Mouse (Mus musculus) cerebellum, adult 11-12 months (tissue): ENCODE data around the gene Lcorl.
"Not testable (repeated sequence)": the region's sequence is repeated elsewhere in the genome, so short reads cannot be mapped to it uniquely, and the experiment has no call there.

Experiments
- DNase-seq: peaks from one replicate; pipeline ENCODE4 v3.0.0; 2022

Lcorl gene

GRCm38 (mm10) chr5:45706811-45707210 lies 150.6 kb downstream of the Lcorl start:
- no peak for DNase-seq

GRCm38 (mm10) chr5:45691678-45692077 lies 165.7 kb downstream of the Lcorl start:
- DNase-seq, result no peak

DNA sequence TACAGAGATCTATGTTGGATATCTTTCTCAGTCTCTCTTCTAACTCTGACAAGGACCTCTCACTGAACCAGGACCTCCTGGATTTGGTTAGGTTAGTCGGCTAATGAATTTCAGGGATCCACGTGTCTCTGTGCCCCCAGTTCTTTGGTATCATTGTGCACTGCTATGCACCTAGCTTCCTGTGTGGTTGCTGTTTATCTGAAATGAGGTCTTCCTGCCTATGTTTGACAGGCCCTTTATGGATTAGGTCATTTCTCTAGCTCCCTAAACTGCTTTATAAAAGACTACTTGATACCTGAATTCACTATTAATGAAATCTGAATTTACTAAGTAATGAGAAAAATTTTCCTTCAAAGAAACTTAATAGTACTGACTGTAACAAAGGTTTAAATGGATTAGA lies 166.6 kb downstream of the Lcorl start:
- no peak for DNase-seq

- no peak for DNase-seq
Observed at GRCm38 (mm10) chr5:45689152-45689551, 168.3 kb downstream of the Lcorl start.

DNA sequence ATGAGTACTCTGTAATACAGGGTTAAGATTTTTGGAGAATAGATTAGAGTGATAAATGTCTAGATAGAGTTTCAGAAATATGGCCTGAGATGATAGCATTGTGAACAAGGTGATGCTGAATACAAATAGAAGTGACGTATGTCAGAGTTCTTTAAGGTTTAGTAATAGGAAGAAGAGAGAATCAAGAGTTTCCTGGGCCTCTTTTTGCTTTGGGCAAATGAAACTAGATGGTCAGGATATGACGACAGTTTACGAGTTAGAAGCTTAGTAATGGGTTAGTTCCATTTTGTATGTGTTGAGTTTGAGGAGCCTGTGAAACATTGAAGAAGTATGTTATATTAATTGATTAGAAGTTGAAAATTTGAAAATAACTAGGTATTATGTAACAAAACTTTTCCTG lies 171.2 kb downstream of the Lcorl start:
- no peak for DNase-seq

DNA sequence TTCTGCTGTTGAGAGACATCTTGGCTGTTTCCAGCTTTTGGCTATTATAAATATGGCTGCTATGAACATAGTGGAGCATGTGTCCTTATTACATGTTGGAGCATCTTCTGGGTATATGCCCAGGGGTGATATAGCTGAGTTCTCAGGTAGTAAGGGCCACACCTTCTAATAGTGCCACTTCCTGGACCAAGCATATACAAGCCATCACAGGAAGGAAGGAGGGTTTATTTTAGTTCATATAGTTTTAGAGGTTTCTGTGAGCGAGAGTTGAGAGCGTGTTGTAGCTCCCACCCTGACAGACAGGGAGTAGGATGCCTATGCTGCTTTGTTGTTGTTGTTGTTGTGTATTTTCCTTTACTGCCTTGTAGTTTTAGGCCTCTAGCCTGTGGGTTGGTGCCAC lies 172.2 kb downstream of the Lcorl start:
- DNase-seq, result no peak

DNA sequence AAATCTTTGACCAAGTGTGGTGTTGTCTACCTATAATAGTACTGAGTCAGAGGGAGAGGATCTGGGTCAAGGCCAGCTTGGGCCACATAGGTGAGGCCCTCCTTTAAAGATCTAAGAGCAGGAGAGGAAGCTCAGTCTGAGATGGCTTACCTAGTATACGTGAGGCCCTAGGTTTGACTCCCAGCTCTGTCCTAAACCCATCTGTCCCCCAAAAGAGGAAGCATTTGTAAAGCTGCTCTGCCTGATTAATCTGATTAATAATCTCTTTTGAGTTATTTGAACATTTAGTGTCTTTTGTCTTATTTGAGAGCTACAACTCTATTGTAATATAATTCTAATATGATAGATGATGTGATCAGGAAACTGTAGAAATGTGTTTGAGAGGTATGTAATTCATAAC lies 174.0 kb downstream of the Lcorl start:
- DNase-seq, result no peak

GRCm38 (mm10) chr5:45679955-45680354 lies 177.5 kb downstream of the Lcorl start:
- DNase-seq, result no peak

DNA sequence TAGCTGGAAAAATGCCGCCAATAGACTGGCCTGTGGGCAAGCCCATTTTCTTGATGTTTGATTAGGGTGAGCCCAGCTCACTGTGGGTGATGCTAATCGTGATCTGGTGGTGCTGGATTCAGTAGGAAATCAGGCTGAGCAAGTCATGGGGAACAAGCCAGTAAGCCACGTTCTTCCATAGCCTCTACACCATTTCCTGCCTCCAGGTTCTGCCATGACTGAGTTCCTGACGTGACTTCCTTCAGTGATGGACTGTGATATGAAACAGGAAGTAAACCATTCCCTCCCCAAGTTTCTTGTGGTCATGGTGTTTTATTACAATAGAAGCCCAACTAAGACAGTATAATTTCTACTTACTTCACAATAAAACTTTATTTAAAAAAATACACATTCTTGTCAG lies 179.8 kb downstream of the Lcorl start:
- DNase-seq, result no peak

DNA sequence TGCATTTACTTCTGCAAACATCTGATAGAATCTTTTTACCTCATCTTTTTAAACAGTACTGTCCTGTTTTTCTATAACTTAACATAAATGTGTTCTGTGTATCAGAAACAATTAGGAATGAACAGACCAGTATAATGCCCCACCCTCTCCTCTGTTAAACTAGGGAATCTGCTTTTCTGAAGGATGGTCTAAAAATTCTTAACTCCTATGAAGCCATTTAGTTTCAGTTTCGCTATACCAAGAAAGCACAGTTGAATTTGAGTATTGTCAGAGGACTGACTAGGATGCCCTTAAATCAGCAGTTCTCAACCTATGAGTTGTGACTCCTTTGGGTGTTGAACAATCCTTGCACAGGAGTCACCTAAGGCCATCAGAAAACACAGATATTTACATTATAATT lies 182.4 kb downstream of the Lcorl start:
- no peak for DNase-seq

GRCm38 (mm10) chr5:45670894-45671494 lies 186.4 kb downstream of the Lcorl start:
- DNase-seq, result no peak

GRCm38 (mm10) chr5:45670280-45670670 lies 187.1 kb downstream of the Lcorl start:
- no peak for DNase-seq

DNA sequence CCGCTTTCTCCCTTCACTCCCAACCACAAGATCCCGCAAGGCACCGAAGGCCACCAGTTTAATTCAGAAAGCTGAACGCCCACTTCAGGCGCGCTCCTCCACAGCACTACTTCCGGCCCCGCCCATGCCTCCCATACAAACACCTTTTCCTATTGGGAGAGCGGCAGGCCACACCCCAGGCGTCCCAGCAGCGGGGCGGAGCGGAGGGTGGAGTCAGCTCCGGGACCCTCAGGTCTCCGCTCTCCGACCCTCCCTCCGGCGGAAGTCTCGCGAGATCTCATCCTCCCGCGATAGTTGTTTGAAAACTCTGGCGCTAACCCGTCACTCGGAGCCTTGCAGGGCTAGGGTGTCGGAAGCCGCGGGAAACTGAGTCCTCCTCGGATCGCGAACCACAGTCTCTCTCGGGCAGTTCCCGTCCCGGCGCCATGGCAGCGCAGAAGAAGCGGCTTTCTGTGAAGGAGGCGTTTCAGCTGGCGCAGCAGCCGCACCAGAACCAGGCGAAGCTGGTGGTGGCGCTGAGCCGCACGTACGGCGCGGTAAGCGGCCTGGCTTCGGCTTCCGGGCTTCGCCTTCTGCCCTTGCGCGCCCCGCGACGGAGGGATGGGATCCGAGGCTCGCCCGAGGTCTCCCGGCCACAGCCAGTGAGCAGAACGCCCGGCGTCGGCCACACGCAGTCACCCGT lies 187.7 kb downstream of the Lcorl start, which contains the start of gene Ncapg:
Ncapg (plus strand) TSS at position 322 of the 682 bp plus-strand sequence.
- DNase-seq, result peak; percentile 98

DNA sequence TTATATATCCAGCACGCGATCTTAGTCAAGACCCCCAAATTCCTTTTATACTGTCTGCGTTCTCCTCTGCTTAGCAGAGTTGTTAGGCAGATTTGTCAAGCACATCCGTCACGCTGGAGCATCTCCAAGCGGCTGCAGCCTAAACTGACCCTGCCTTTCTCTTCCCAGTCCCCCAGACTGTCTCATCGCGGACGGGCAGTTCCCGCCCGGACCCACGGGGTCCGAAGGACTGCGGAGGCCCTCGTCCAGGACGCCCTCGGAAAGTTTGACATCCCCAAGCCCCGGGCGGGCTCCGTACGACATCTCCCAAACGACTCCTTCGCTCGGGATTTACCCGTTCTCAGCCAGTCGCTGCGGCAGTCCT lies 188.2 kb downstream of the Lcorl start:
- no peak for DNase-seq

- DNase-seq, result peak; percentile 4
Observed at GRCm38 (mm10) chr5:45668831-45669230, 188.6 kb downstream of the Lcorl start.

- no peak for DNase-seq
Observed at GRCm38 (mm10) chr5:45668324-45668723, 189.1 kb downstream of the Lcorl start.

GRCm38 (mm10) chr5:45658406-45658805 lies 199.0 kb downstream of the Lcorl start:
- not testable (repeated sequence) for DNase-seq

- DNase-seq, result no peak
Observed at GRCm38 (mm10) chr5:45651026-45651703, 206.2 kb downstream of the Lcorl start.
